ENCODE assay signal across 32 mouse cellular contexts in genomic region chr10:21904151-21904550, GRCm38 (mm10).
"Had no signal": no experiment of that assay in that cellular context is flagged by ENCODE, and none has a peak within 500 bp of the region (broad histone marks: within the 10 kb centered on the region; RNA-seq: fewer than 3 reads in every experiment).

No protein-coding gene starts in this region.

- H3K9me3 ChIP-seq: limb, embryonic 10.5 days; limb, embryonic 13.5 days; limb, embryonic 15.5 days; liver, embryonic 12.5 days; liver, embryonic 13.5 days; liver, embryonic 15.5 days; lung, embryonic 15.5 days; midbrain, embryonic 12.5 days; midbrain, embryonic 13.5 days; midbrain, embryonic 15.5 days; neural tube, embryonic 12.5 days had no signal

- H3K9ac ChIP-seq: limb, embryonic 12.5 days; limb, embryonic 13.5 days; limb, embryonic 15.5 days; liver, embryonic 12.5 days; liver, embryonic 13.5 days; liver, embryonic 14.5 days; liver, embryonic 15.5 days; liver, postnatal 0 days; lung, embryonic 14.5 days; lung, embryonic 15.5 days; midbrain, embryonic 12.5 days; midbrain, embryonic 13.5 days; midbrain, embryonic 15.5 days; neural tube, embryonic 12.5 days had no signal

- H3K4me2 ChIP-seq: limb, embryonic 12.5 days; limb, embryonic 13.5 days; limb, embryonic 15.5 days; liver, embryonic 11.5 days; liver, embryonic 12.5 days; liver, embryonic 13.5 days; liver, embryonic 15.5 days; lung, embryonic 14.5 days; lung, embryonic 15.5 days; midbrain, embryonic 11.5 days; midbrain, embryonic 12.5 days; midbrain, embryonic 13.5 days; midbrain, embryonic 15.5 days; neural tube, embryonic 12.5 days had no signal

- DNase-seq: left cerebral cortex, postnatal 4 days; liver; liver, embryonic 13.5 days; liver, postnatal 0 days; lung, adult 18-20 months; lung, adult 2 months; lung, embryonic 14.5 days; lung, postnatal 10 days; lung, postnatal 14 days; lung, postnatal 36 days; lung, postnatal 4 days; midbrain, embryonic 14.5 days had no signal

- H3K27me3 ChIP-seq: limb, embryonic 12.5 days; limb, embryonic 13.5 days; limb, embryonic 15.5 days; liver, embryonic 12.5 days; liver, embryonic 15.5 days; lung, embryonic 15.5 days; midbrain, embryonic 12.5 days; midbrain, embryonic 13.5 days; midbrain, embryonic 15.5 days; neural tube, embryonic 12.5 days had no signal

- ATAC-seq: liver, embryonic 12.5 days; liver, postnatal 0 days; lung, postnatal 0 days; midbrain, embryonic 13.5 days; midbrain, embryonic 15.5 days; midbrain, embryonic 16.5 days had no signal

- H3K4me1 ChIP-seq: limb, embryonic 15.5 days; liver, embryonic 12.5 days; liver, embryonic 13.5 days; liver, embryonic 15.5 days; lung, embryonic 15.5 days; megakaryocyte, embryonic 14.5 days; midbrain, embryonic 10.5 days; midbrain, embryonic 12.5 days; midbrain, embryonic 13.5 days; neural tube, embryonic 12.5 days had no signal

- H3K36me3 ChIP-seq: limb, embryonic 10.5 days; limb, embryonic 12.5 days; limb, embryonic 13.5 days; limb, embryonic 15.5 days; liver, embryonic 12.5 days; liver, embryonic 13.5 days; liver, embryonic 15.5 days; lung, embryonic 15.5 days; midbrain, embryonic 10.5 days; midbrain, embryonic 12.5 days; midbrain, embryonic 15.5 days; neural tube, embryonic 12.5 days had no signal

- H3K4me3 ChIP-seq: limb, embryonic 10.5 days; limb, embryonic 12.5 days; limb, embryonic 13.5 days; limb, embryonic 15.5 days; liver, embryonic 12.5 days; liver, embryonic 13.5 days; liver, embryonic 15.5 days; lung, embryonic 15.5 days; megakaryocyte, embryonic 14.5 days; midbrain, embryonic 10.5 days; midbrain, embryonic 12.5 days; midbrain, embryonic 13.5 days; midbrain, embryonic 15.5 days; myocyte; neural tube, embryonic 12.5 days had no signal

- H3K27ac ChIP-seq: limb, embryonic 10.5 days; limb, embryonic 12.5 days; limb, embryonic 13.5 days; limb, embryonic 15.5 days; liver, embryonic 12.5 days; liver, embryonic 13.5 days; liver, embryonic 14.5 days; liver, embryonic 15.5 days; lung, embryonic 15.5 days; macrophage; midbrain, embryonic 10.5 days; midbrain, embryonic 12.5 days; midbrain, embryonic 13.5 days; midbrain, embryonic 15.5 days; neural tube, embryonic 12.5 days had no signal
